Mouse (Mus musculus): ENCODE measurements around the gene Hes3. TPM values are rescaled to one million over a fixed set of nuclear protein-coding genes. Genes with fewer than 3 reads are reported as not detected.

Gene Hes3
- polyA plus RNA-seq, 1 experiment from 2014 or later, result not detected

GRCm38 (mm10) chr4:152324641-152325562 lies 33.4 kb upstream of the Hes3 start:
- ATAC-seq (replicated peaks; ENCODE audit: low FRiP score), result peak; percentile 23; the same call in 1 of the 2 replicates

GRCm38 (mm10) chr4:152321464-152321863 lies 30.0 kb upstream of the Hes3 start:
- H3K4me3 ChIP-seq (replicated peaks), result no peak overlapping the region
- H3K36me3 ChIP-seq, result no peaks in the 10 kb centered on the region
- 37% methylated on average over 5 of the region's 5 CpGs for WGBS
- H3K9me3 ChIP-seq (replicated peaks), result no peaks in the 10 kb centered on the region
- peaks cover 16% of the 10 kb centered on the region for H3K4me1 ChIP-seq
- no peak overlapping the region for H3K4me2 ChIP-seq
- peaks cover 21% of the 10 kb centered on the region for H3K27me3 ChIP-seq
- no peak overlapping the region for H3K9ac ChIP-seq
- ATAC-seq (replicated peaks; ENCODE audit: low FRiP score), result no peak
- H3K27ac ChIP-seq, result no peak overlapping the region

More at GRCm38 (mm10) chr4:152324641-152325562, 33.4 kb upstream of the Hes3 start:
- Histone ChIP-seq H3K9me3 (replicated peaks) (no peaks in the 10 kb centered on the region), H3K27me3 (no peaks in the 10 kb centered on the region), H3K36me3 (peaks cover 25% of the 10 kb centered on the region), H3K4me1 (peaks cover 20% of the 10 kb centered on the region), H3K9ac (no peak overlapping the region), H3K4me2 (peak overlapping the region; percentile 72), H3K27ac (0 out of 2 replicates have a peak overlapping the region, but pooled peaks have one; percentile 46), H3K4me3 (replicated peaks) (peak overlapping the region; percentile 99)
- 55% methylated on average over 16 of the region's 16 CpGs for WGBS

GRCm38 (mm10) chr4:152318517-152319234 lies 27.2 kb upstream of the Hes3 start, which contains the start of gene Rnf207:
Gene Rnf207, minus strand, starts transcription at chr4:152318993.
- peaks cover 49% of the 10 kb centered on the region for H3K27me3 ChIP-seq
- ATAC-seq (replicated peaks; ENCODE audit: low FRiP score), result peak; percentile 44
- H3K36me3 ChIP-seq, result no peaks in the 10 kb centered on the region
- no peaks in the 10 kb centered on the region for H3K9me3 ChIP-seq (replicated peaks)
- H3K27ac ChIP-seq, result no peak within 1 kb of the TSS
- peak within 1 kb of the TSS; percentile 29 for H3K4me3 ChIP-seq (replicated peaks)
- no peak within 1 kb of the TSS for H3K9ac ChIP-seq
- H3K4me1 ChIP-seq, result peaks cover 34% of the 10 kb centered on the region
- 3% methylated on average over 26 of the region's 26 CpGs for WGBS
- H3K4me2 ChIP-seq, result peak within 1 kb of the TSS; percentile 62

- H3K9ac ChIP-seq, result no peak overlapping the region
- no peak for ATAC-seq (replicated peaks; ENCODE audit: low FRiP score)
- H3K27ac ChIP-seq, result no peak overlapping the region
- no peaks in the 10 kb centered on the region for H3K36me3 ChIP-seq
- H3K27me3 ChIP-seq, result peaks cover 59% of the 10 kb centered on the region
- H3K4me1 ChIP-seq, result peaks cover 44% of the 10 kb centered on the region
- H3K4me3 ChIP-seq (replicated peaks), result no peak overlapping the region
- 82% methylated on average over 6 of the region's 6 CpGs for WGBS
- H3K9me3 ChIP-seq (replicated peaks), result no peaks in the 10 kb centered on the region
- no peak overlapping the region for H3K4me2 ChIP-seq
Measured at GRCm38 (mm10) chr4:152317631-152318033, 26.2 kb upstream of the Hes3 start.

GRCm38 (mm10) chr4:152315498-152316213 lies 24.2 kb upstream of the Hes3 start:
- H3K4me3 ChIP-seq (replicated peaks), result peak overlapping the region; percentile 38
- no peaks in the 10 kb centered on the region for H3K36me3 ChIP-seq
- no peak for ATAC-seq (replicated peaks; ENCODE audit: low FRiP score)
- H3K4me2 ChIP-seq, result peak overlapping the region; percentile 65
- H3K9me3 ChIP-seq (replicated peaks), result no peaks in the 10 kb centered on the region
- WGBS, result under 1% methylated on average over 43 of the region's 43 CpGs
- H3K4me1 ChIP-seq, result peaks cover 51% of the 10 kb centered on the region
- H3K9ac ChIP-seq, result peak overlapping the region; percentile 14; the same call in 1 of the 2 replicates
- H3K27ac ChIP-seq, result no peak overlapping the region
- peaks cover 79% of the 10 kb centered on the region for H3K27me3 ChIP-seq

GRCm38 (mm10) chr4:152313934-152314333 lies 22.5 kb upstream of the Hes3 start:
- Histone ChIP-seq H3K4me3 (replicated peaks) (peak overlapping the region; percentile 42), H3K4me2 (peak overlapping the region; percentile 79), H3K4me1 (peaks cover 49% of the 10 kb centered on the region), H3K36me3 (0 out of 2 replicates have a peak, but pooled peaks cover 4% of the 10 kb centered on the region), H3K9ac (no peak overlapping the region), H3K27me3 (peaks cover 89% of the 10 kb centered on the region), H3K9me3 (replicated peaks) (no peaks in the 10 kb centered on the region), H3K27ac (no peak overlapping the region)
- peak; percentile 13; the same call in 1 of the 2 replicates for ATAC-seq (replicated peaks; ENCODE audit: low FRiP score)

GRCm38 (mm10) chr4:152313211-152313632 lies 21.8 kb upstream of the Hes3 start:
- ATAC-seq (replicated peaks; ENCODE audit: low FRiP score), result peak; percentile 66; the same call in 1 of the 2 replicates
- Histone ChIP-seq H3K9me3 (replicated peaks) (no peaks in the 10 kb centered on the region), H3K9ac (peak overlapping the region; percentile 37; the same call in 1 of the 2 replicates), H3K4me3 (replicated peaks) (peak overlapping the region; percentile 42), H3K27ac (no peak overlapping the region), H3K36me3 (0 out of 2 replicates have a peak, but pooled peaks cover 6% of the 10 kb centered on the region), H3K4me1 (peaks cover 42% of the 10 kb centered on the region), H3K4me2 (peak overlapping the region; percentile 79), H3K27me3 (peaks cover 86% of the 10 kb centered on the region)
- WGBS, result under 1% methylated on average over 29 of the region's 29 CpGs

- H3K4me3 ChIP-seq (replicated peaks), result peak overlapping the region; percentile 42
- H3K27me3 ChIP-seq, result peaks cover 76% of the 10 kb centered on the region
- H3K9me3 ChIP-seq (replicated peaks), result no peaks in the 10 kb centered on the region
- H3K4me2 ChIP-seq, result peak overlapping the region; percentile 79
- H3K36me3 ChIP-seq, result peaks cover 13% of the 10 kb centered on the region; the same call in 1 of the 2 replicates
- WGBS, result 4% methylated on average over 14 of the region's 14 CpGs
- H3K27ac ChIP-seq, result no peak overlapping the region
- H3K9ac ChIP-seq, result 0 out of 2 replicates have a peak overlapping the region, but pooled peaks have one; percentile 37
- H3K4me1 ChIP-seq, result peaks cover 39% of the 10 kb centered on the region
- no peak for ATAC-seq (replicated peaks; ENCODE audit: low FRiP score)
Measured at GRCm38 (mm10) chr4:152312186-152312585, 20.7 kb upstream of the Hes3 start.

- H3K9me3 ChIP-seq (replicated peaks), result no peaks in the 10 kb centered on the region
- WGBS, result 88% methylated on average over 9 of the region's 9 CpGs
- ATAC-seq (replicated peaks; ENCODE audit: low FRiP score), result no peak
Measured at GRCm38 (mm10) chr4:152307542-152307941, 16.1 kb upstream of the Hes3 start.

GRCm38 (mm10) chr4:152305991-152306390 lies 14.5 kb upstream of the Hes3 start:
- Histone ChIP-seq H3K4me3 (replicated peaks) (no peak overlapping the region), H3K27ac (no peak overlapping the region), H3K4me1 (peaks cover 16% of the 10 kb centered on the region), H3K9me3 (replicated peaks) (no peaks in the 10 kb centered on the region), H3K9ac (no peak overlapping the region), H3K36me3 (peaks cover 59% of the 10 kb centered on the region), H3K27me3 (peaks cover 14% of the 10 kb centered on the region), H3K4me2 (no peak overlapping the region)
- ATAC-seq (replicated peaks; ENCODE audit: low FRiP score), result no peak
- 59% methylated on average over 6 of the region's 6 CpGs for WGBS

More at GRCm38 (mm10) chr4:152307542-152307941, 16.1 kb upstream of the Hes3 start:
- peaks cover 14% of the 10 kb centered on the region for H3K4me1 ChIP-seq
- no peak overlapping the region for H3K9ac ChIP-seq
- H3K27ac ChIP-seq, result no peak overlapping the region
- peaks cover 44% of the 10 kb centered on the region for H3K36me3 ChIP-seq
- H3K4me3 ChIP-seq (replicated peaks), result no peak overlapping the region
- H3K4me2 ChIP-seq, result no peak overlapping the region
- peaks cover 29% of the 10 kb centered on the region for H3K27me3 ChIP-seq

GRCm38 (mm10) chr4:152304685-152305084 lies 13.2 kb upstream of the Hes3 start:
- H3K4me3 ChIP-seq (replicated peaks), result no peak overlapping the region
- H3K36me3 ChIP-seq, result peaks cover 72% of the 10 kb centered on the region
- H3K9ac ChIP-seq, result no peak overlapping the region
- H3K9me3 ChIP-seq (replicated peaks), result no peaks in the 10 kb centered on the region
- H3K27ac ChIP-seq, result no peak overlapping the region
- H3K4me1 ChIP-seq, result peaks cover 26% of the 10 kb centered on the region
- WGBS, result 93% methylated on average over 6 of the region's 6 CpGs
- no peak overlapping the region for H3K4me2 ChIP-seq
- no peak for ATAC-seq (replicated peaks; ENCODE audit: low FRiP score)
- H3K27me3 ChIP-seq, result 0 out of 2 replicates have a peak, but pooled peaks cover 4% of the 10 kb centered on the region

All from kidney, embryonic 15.5 days (tissue).